Mouse (Mus musculus) CD4-positive helper T cell, adult 2 months (primary cell): ENCODE measurements around the gene Mast2.

Source experiments
- DNase-seq: peaks from one replicate; pipeline ENCODE4 v3.0.0-alpha.2; 2012; ENCODE audit warnings: low read depth, missing footprints, low spot score

The Mast2 gene

GRCm38 (mm10) chr4:116464126-116464981 is at the start of gene Mast2:
Gene Mast2, minus strand, starts transcription at chr4:116464183.
- DNase-seq = peak; percentile 87

DNA sequence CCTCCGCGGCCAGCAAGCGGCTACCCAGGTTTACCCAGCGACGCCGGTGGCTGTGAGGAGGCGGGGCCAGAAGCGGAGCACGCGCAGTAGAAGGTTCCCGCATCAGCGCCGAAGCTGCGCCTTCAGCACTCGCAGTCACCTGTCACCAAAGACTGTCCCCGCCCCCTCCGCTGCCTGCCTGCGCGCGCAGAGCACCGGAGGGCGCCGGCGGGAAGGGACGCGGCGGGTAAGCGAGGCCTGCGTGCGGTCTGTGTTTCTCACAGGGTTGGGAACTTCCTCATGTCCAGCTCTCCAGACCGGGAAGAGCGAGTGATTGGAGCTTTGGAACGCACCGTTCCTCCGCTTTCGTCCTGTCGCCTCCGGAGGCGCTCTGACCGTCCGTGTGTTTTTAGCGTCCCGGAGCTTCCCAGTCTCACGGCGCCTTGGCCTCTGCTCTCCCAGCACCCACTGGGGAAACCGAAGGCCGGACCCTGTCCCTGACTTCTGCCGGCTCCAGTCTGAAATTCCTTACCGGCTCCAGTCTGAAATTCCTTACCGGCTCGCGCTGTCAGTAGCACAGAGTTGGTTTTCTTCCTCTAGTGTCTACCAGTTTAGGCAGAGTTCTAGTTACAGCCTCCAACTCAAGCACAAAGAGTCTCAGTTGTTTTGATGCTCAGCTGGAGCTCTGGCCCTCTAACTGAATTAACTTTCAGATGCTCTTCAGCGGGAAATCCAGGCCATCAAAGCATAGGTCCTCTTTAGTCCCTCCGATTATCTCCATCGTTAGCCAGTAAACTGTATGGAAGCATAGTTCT is 43.6 kb upstream of the Mast2 start, which contains the start of gene Ipp:
Ipp (plus strand) TSS at position 125 of the 794 bp plus-strand sequence.
- peak; percentile 97 for DNase-seq

GRCm38 (mm10) chr4:116506886-116507424 is 43.0 kb upstream of the Mast2 start:
- DNase-seq = no peak

DNA sequence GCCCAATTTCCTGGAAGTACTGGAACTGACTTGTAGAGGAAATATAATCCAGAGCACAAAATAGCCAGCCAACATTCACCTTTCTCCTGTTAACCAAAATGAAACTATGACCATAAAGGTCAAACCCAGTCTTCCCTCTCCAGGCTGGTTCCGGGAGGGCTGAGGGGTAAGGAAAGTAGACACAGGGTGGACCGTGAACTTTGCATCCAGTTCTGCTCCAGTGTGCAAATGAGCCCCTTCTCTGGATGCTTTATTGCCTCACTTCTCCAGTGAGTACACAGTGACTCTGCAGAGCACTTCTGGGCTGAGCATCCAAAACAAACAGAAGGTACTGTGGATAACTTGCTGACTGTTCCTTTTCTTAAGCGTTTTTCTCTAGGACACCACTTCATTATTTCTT is 36.0 kb upstream of the Mast2 start:
- DNase-seq = no peak

- DNase-seq = no peak
These were observed 29.7 kb upstream of the Mast2 start for GRCm38 (mm10) chr4:116493646-116494045.

DNA sequence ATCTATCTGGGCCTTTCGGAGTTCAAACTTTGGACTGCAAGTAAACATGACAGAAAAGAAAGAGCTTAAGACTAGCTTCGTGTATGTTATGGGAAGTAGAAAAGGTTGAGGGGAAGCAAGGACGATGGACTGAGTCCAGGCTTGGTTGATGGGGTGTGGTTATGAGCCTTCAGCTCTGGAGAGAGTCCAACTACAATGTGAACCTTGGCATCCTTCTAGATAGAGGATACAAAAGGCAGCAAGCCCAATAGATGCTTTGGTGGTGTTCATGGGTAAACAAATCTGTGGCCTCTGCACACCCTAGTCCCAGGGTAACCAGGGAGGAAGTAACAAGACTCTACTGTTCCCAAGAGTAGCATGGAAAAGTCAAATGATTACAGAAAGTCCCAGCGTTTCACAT is 28.5 kb upstream of the Mast2 start:
- DNase-seq = no peak

GRCm38 (mm10) chr4:116491886-116492285 is 27.9 kb upstream of the Mast2 start:
- no peak for DNase-seq

DNA sequence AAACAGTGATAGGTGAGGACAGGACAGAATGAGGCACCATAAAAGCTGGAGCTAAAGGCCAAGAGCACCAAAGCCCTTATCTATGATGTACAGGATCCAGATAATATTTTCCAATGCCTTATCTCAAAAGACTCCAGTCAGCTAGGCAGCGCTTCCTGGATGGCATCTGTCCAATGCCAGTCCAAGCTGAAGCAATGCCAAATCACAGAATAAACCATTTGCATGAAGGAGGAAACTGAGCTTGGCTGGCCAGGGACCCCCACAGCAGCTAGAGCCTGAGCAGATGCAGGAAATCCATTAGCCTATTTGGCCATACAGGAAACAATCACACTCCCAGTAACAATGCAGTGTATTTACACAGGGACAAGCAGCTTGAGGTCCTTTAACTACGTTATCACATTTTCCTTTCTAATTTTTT is 27.1 kb upstream of the Mast2 start:
- DNase-seq = no peak

DNA sequence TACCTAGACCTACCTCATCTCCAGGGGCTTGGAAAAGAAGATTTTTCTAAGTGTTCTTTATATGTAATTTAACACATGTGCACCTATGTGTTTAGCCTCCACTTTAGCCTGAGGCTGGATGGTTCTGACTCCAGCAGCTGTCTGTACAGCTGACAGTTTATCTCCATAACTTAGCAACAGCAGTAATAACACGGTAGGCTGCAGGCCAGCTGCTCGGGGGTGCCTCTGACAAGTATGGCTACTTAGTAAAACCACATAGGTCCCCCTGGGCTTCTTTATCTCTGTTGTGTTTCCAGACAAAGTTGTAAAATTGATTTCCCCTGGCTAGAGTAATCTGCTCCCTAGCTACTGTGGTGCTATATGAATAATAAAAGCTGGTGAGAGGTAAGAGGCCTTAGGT is 19.5 kb upstream of the Mast2 start:
- no peak for DNase-seq

DNA sequence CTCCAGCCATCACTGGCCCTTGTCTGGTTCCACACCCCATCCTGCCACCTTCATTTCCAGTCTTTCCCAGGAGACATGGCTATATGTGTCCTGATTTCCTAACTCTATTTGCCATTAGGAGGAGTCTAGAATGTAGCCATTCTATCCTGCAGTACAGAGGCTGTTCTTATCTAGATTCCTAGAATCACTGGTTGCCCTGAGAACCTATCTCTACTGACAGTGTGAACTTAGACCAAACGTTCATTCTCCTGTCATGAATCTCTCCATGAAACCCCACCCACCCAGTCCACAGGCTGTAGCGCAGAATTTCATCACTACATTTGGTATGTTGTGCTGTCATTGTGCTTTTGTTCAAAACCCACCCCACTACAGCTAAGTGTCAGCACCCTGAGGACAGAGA is 17.3 kb upstream of the Mast2 start:
- no peak for DNase-seq

GRCm38 (mm10) chr4:116463231-116464125 is 505 bp downstream of the Mast2 start:
- no peak for DNase-seq

DNA sequence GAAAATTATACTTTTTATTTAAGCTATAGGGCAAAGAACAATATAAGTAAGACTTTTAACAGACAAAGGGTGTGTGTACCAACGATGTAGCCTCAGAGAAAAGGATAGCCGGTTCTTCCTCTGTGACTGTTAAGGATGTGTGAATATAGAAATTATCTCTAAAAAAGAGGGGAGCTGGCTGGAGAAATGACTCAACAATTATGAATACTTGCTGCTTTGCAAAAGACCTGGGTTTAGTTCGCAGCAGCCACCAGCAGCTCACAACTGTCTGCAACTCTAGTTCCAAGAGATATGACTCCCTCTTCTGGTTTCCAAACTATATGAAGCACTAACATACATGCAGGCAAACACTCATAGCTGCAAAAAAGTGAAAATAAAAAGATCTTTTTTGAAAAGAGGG is 2.0 kb downstream of the Mast2 start:
- no peak for DNase-seq

DNA sequence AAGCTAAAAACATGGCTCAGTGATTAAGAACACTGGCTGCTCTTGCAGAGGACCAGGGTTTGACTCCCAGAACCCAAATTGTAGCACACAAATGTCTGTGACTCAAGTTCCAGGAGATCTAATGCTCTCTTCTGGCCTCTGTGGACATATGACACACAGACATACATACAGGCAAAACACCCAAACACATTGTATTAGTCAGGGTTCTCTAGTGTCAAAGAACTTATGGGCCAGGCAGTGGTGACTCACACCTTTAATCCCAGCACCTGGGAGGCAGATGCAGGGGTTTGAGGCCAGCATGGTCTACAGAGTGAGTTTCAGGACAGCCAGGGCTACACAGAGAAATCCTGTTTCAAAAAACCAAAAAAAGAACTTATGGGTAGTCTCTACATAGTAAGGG is 12.4 kb downstream of the Mast2 start:
- no peak for DNase-seq

DNA sequence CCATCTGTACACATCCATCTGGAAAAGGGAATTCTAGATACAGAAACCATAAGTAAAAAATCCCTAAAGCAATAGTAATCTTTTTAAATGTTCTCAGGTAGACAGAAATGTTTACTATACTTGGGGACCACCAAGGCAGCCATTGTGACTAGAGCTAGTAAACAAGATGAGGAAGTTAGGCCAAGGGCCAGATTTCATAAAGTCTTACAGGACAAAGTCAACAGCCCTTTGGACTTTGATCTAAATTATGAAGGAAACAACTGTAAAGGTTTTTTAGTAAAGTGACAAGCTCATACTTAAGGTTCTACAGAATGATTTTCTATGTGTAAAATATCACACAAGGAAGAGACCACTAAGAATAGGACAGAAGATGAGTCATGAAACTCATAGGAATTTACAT is 14.0 kb downstream of the Mast2 start:
- DNase-seq = no peak

- peak; percentile 69 for DNase-seq
These were observed 15.3 kb downstream of the Mast2 start for GRCm38 (mm10) chr4:116448673-116449072.

DNA sequence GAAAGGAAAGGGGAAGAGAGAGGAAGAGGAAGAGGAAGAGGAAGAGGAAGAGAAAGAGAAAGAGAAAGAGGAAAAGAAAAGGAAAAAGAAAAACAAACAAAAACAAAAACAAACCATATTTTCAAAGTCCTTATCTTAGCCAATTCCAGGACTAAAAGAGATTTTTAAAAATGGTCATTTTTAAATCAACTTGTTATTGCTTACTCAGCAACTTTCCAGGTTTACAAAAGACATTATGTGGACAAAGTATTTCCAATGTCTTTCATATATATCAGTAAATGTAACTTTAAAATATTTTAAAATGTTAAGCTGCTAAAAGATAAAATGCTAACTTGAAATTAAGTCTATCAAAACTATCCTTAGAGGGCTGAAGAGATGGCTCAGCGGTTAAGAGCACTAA is 24.6 kb downstream of the Mast2 start:
- no peak for DNase-seq

DNA sequence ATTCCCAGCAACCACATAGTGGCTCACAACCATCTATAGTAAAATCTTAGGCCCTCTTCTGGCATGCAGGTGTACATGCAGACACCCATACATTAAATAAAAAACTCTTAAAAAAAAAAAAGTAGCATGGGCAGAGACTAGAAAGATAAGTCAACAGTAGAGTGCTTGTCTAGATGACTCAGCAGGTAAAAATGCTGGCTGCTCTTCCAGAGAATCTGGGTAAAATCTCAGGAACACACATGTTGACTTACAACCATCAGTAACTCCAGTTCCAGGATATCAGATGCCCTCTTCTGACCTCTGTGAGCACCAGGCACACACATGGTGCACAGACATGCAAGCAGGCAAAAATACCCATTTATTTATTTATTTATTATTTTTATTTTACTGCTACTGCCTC is 25.4 kb downstream of the Mast2 start:
- DNase-seq = no peak

GRCm38 (mm10) chr4:116435626-116436025 is 28.4 kb downstream of the Mast2 start:
- DNase-seq = no peak

GRCm38 (mm10) chr4:116422186-116422585 is 41.8 kb downstream of the Mast2 start:
- DNase-seq = peak; percentile 29

DNA sequence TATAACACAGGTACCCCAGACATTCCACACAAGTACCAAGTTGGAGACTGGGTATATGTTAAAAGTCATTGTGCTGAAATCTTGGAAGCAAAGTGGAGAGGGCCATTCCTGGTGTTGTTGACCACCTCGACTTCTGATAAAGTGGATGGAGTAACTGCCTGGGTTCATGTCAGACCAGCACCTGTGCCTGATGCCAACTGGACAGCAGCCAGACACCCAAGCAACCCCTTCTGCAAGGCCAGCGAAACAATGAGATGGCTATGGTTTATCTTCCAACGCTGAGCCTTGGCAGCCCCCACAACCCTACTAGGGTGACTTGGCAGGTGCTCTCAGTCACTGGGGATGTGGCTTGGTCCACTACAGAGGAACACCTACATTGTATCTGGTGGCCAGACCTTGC is 42.8 kb downstream of the Mast2 start:
- DNase-seq = no peak

GRCm38 (mm10) chr4:116412993-116413392 is 51.0 kb downstream of the Mast2 start:
- DNase-seq = no peak
